Mouse (Mus musculus) heart, postnatal 25 days (tissue): ENCODE results near the gene Tmod2. TPM values are rescaled to one million over a fixed set of nuclear protein-coding genes. Genes with fewer than 3 reads are reported as not detected.
"Not testable (repeated sequence)": the region's sequence is repeated elsewhere in the genome, so short reads cannot be mapped to it uniquely, and the experiment has no call there.

Experiments
- DNase-seq: peaks from one replicate; pipeline ENCODE4 v3.0.0; 2022; ENCODE audit warnings: low spot score
- intact Hi-C: fragments of 180-260 bp; cut with DNase I; formaldehyde crosslinking; loops from one replicate; pipeline ENCODE4 v1.15.1; 2025
- total RNA-seq, 2 experiments: library from RNA; stranded (reverse); gene quantifications; 2 replicates each; pipeline ENCODE4 v1.2.3; 2021

Tmod2 gene
- total RNA-seq = 1 to 10 TPM; 4.6 to 5.3 TPM

- DNase-seq = peak; percentile 40
- intact Hi-C loops = no loop called here
Observed at GRCm38 (mm10) chr9:75610571-75611493, at the start of gene Tmod2. TSS of gene Tmod2 (minus strand) at chr9:75611325.

GRCm38 (mm10) chr9:75660917-75661316 is 49.8 kb upstream of the Tmod2 start:
- DNase-seq = no peak

DNA sequence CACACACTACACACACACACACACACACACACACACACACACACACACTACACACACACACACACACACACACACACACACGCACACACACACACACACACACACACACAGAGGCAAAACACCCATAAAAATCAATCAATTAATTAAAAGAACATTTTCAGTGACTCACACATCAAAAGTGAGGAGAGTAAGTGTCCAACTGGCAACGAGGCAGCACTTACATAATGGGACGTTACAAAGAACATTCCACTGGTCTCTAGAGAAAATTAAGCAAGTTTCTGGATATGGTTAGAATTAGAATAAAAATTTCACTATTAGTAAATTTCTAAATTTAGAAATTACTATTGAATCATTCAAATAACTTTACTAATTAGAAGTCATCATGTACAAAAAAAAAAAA is 45.3 kb upstream of the Tmod2 start:
- DNase-seq = peak; percentile 19
- intact Hi-C loops = not testable (repeated sequence)

More at GRCm38 (mm10) chr9:75660917-75661316, 49.8 kb upstream of the Tmod2 start:
- intact Hi-C loops = no loop called here

- peak; percentile 39 for DNase-seq
- intact Hi-C loops = no loop called here
Observed at GRCm38 (mm10) chr9:75653981-75654911, 43.1 kb upstream of the Tmod2 start.

- intact Hi-C loops = no loop called here
- DNase-seq = no peak
Observed at GRCm38 (mm10) chr9:75645405-75645804, 34.3 kb upstream of the Tmod2 start.

GRCm38 (mm10) chr9:75634226-75634625 is 23.1 kb upstream of the Tmod2 start:
- intact Hi-C loops = no loop called here
- no peak for DNase-seq

DNA sequence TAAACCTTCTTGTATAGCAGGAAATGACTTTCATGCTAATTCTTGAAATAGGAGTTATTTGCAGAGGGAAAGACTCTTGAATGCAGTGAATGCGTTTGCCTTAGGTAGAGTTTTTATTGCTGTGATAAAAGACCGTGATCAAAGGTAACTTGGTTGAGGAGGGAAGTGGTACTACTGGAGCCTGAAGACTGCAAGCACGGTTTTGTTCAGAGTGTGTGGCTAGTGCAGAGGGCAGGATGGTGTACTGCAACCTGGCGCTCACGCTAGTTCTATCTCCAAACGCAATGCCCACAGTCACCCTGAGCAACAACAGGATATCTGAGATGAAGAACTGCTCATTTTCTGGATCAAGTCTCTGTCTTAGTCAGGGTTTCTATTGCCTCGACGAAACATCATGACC is 22.5 kb upstream of the Tmod2 start:
- no peak for DNase-seq
- intact Hi-C loops = no loop called here

GRCm38 (mm10) chr9:75632902-75633301 is 21.8 kb upstream of the Tmod2 start:
- no peak for DNase-seq
- intact Hi-C loops = no loop called here

DNA sequence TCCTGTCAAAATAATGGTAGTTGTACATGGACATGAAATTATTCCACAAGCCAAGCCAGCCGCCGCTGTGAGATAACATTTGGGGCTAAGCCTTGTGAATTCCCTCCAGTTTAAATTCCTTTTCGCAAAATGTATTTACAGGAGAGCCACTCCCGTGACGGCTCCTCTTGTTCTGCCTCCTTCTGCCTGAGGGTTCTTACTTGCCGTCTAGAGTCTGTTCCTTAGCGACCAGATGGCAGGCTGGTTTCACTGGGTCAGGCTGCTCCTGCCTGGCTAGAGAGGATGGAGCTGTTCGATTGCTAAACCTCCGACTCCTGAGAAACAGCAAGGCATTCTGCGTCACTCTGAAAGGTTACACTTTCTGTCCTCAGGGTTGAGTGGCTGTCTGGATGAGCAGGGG is 21.0 kb upstream of the Tmod2 start:
- intact Hi-C loops = no loop called here

GRCm38 (mm10) chr9:75630823-75631454 is 19.8 kb upstream of the Tmod2 start:
- DNase-seq = no peak
- intact Hi-C loops = no loop called here

More for the DNA sequence above, 21.0 kb upstream of the Tmod2 start:
- no peak for DNase-seq

GRCm38 (mm10) chr9:75626308-75626604 is 15.1 kb upstream of the Tmod2 start:
- intact Hi-C loops = no loop called here
- no peak for DNase-seq

- intact Hi-C loops = no loop called here
- DNase-seq = peak; percentile 80
Observed at GRCm38 (mm10) chr9:75625556-75626307, 14.6 kb upstream of the Tmod2 start, which contains the start of gene Lysmd2. TSS of gene Lysmd2 (plus strand) at chr9:75625741.

- no peak for DNase-seq
- intact Hi-C loops = no loop called here
Observed at GRCm38 (mm10) chr9:75624983-75625555, 13.9 kb upstream of the Tmod2 start.

DNA sequence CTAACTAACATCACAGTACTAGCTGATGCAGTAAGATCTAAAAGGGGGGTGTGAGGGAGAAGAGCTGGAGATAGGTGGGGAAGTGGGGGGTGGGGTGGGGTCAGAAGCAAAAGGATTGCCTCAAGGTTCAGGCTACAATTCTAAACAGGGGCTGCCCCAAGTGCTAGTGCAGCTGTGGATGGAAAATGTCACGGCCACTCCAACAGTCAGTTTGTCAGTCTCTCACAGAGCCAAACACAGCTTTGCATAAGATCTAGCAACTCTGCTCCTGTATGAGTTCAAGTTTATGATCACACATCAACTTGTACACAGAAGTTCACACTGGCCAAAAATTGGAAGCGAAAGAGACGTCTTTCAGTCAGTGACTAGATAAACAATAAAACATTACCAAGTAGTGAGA is 10.3 kb upstream of the Tmod2 start:
- DNase-seq = no peak
- intact Hi-C loops = no loop called here

- intact Hi-C loops, DNase-seq: not testable (repeated sequence)
Observed at GRCm38 (mm10) chr9:75619761-75620160, 8.6 kb upstream of the Tmod2 start.

- intact Hi-C loops = no loop called here
- DNase-seq = no peak
Observed at GRCm38 (mm10) chr9:75618836-75619400, 7.8 kb upstream of the Tmod2 start.

- intact Hi-C loops = no loop called here
- DNase-seq = no peak
Observed at GRCm38 (mm10) chr9:75616560-75616959, 5.4 kb upstream of the Tmod2 start.

- DNase-seq = no peak
Observed at GRCm38 (mm10) chr9:75609965-75610364, 1.2 kb downstream of the Tmod2 start.

GRCm38 (mm10) chr9:75609505-75609904 is 1.6 kb downstream of the Tmod2 start:
- intact Hi-C loops = no loop called here
- DNase-seq = no peak

More at GRCm38 (mm10) chr9:75609965-75610364, 1.2 kb downstream of the Tmod2 start:
- intact Hi-C loops = no loop called here
